Mouse (Mus musculus): ENCODE data around the gene Gm7980.
"Not testable (repeated sequence)": the region's sequence is repeated elsewhere in the genome, so short reads cannot be mapped to it uniquely, and the experiment has no call there.

Gene Gm7980

DNA sequence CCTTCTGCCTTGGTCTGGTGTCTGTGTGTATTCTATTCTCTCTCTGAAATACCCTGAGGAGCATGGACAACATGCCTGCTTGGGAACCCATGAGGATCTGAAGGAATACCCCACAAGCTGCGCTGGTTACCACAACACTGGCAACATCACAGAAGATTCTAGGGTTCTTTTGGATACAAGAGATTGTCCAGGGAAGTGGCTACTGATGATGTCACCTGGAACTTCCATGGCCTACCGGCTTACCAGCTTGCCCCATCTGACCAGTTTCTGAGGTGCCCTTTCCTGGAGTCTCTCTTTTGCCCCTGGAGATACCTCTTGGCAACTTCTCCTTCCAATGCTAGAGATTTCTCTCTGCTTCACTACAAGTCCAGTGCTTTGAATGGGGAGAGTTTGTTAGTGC is at the start of gene Gm7980:
Gene Gm7980, minus strand, starts transcription at position 101 of the 400 bp plus-strand sequence.
- not testable (repeated sequence) for DNase-seq (ENCODE audit: low read depth, low spot score)

DNA sequence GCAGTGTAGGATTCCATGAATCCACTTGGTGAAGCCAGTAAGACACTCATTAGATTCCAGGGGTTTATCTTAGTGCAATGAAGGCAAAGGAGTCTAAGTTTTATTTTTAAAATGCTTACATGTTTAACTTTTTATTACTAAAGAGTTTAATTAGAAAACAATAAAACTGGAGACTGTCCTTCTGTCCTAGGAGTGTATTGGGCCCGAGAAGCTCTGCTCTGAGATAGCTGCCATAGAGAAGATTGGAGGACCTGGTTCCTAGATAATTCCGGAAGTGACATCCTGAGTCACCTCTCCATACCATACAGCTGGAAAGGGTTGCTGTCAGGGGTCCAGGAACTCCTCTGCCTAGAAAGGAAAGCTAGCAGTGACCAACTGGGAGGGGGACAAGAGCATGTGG is 36.6 kb upstream of the Gm7980 start, which contains the start of gene 1700024B05Rik:
Gene 1700024B05Rik, plus strand, starts transcription at position 301 of the 400 bp plus-strand sequence.
- not testable (repeated sequence) for DNase-seq (ENCODE audit: low read depth, low spot score)

DNA sequence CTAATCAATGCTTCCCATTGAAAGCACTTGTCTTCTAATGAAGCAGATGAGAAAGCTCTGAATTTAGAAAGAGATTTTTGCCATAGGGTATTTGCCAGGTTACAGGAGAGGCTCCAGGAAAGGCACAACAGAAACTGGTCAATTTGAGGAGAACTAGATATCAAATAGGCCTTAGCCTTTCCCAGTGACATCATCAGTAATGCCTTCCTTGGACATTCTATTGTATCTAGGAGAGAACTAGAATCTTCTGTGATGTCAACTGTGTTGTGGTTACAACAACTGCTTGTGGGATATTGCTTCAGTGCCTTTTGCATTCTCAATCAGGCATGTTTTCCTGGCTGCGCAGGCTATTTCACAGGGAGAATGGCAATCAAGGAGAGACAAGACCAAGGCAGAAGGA is 17.6 kb upstream of the Gm7980 start, which contains the start of gene 1700049E17Rik1:
Gene 1700049E17Rik1, plus strand, starts transcription at position 301 of the 400 bp plus-strand sequence.
- DNase-seq (ENCODE audit: low read depth, low spot score): not testable (repeated sequence)
